Mouse (Mus musculus) adrenal gland, adult 2 months (tissue): ENCODE results near the gene Hnrnpul1. TPM values are rescaled to one million over a fixed set of nuclear protein-coding genes. Genes with fewer than 3 reads are reported as not detected.
"Not testable (repeated sequence)": the region's sequence is repeated elsewhere in the genome, so short reads cannot be mapped to it uniquely, and the experiment has no call there.

Experiments
- DNase-seq: peaks from one replicate; pipeline ENCODE4 v3.0.0; 2021
- long read RNA-seq: library from polyadenylated mRNA; stranded (forward); transcript quantifications from one replicate; pipeline ENCODE4 v2.0.0, GENCODE M21; 2021
- polyA plus RNA-seq: library from polyadenylated mRNA; depleted of rRNA; stranded (reverse); fragments of >200 nt; gene quantifications from 2 replicates; pipeline ENCODE4 v1.2.3, GENCODE M21; 2012; rRNA removed
- total RNA-seq, 2 experiments: library from RNA; stranded (reverse); gene quantifications; 2 replicates each; pipeline ENCODE4 v1.2.3; 2021

Hnrnpul1 gene
- total RNA-seq = 100 to 1,000 TPM; 104 to 109 TPM
- polyA plus RNA-seq = 33.0 and 38.7 TPM in 2 replicates
- long read RNA-seq, transcript Hnrnpul1-205 (15 exons, 3,784 nt) = major isoform, 26 of 38 reads
- long read RNA-seq, partial matches to known transcripts = 5 of 38 reads
- long read RNA-seq, other reads (novel, unspliced or antisense) = 5 of 38 reads

GRCm38 (mm10) chr7:25754738-25755467 is at the start of gene Hnrnpul1:
TSS of gene Hnrnpul1 (minus strand) at chr7:25754757.
- DNase-seq = peak; percentile 99

GRCm38 (mm10) chr7:25803460-25803859 is 48.9 kb upstream of the Hnrnpul1 start:
- DNase-seq = no peak

- peak; percentile 61 for DNase-seq
Observed at GRCm38 (mm10) chr7:25802241-25803125, 47.9 kb upstream of the Hnrnpul1 start.

GRCm38 (mm10) chr7:25801031-25801430 is 46.5 kb upstream of the Hnrnpul1 start:
- no peak for DNase-seq

- no peak for DNase-seq
Observed at GRCm38 (mm10) chr7:25799369-25799768, 44.8 kb upstream of the Hnrnpul1 start.

- no peak for DNase-seq
Observed at GRCm38 (mm10) chr7:25798540-25798939, 44.0 kb upstream of the Hnrnpul1 start.

GRCm38 (mm10) chr7:25794775-25795174 is 40.2 kb upstream of the Hnrnpul1 start:
- no peak for DNase-seq

- no peak for DNase-seq
Observed at GRCm38 (mm10) chr7:25793679-25794078, 39.1 kb upstream of the Hnrnpul1 start.

- not testable (repeated sequence) for DNase-seq
Observed at GRCm38 (mm10) chr7:25792966-25793365, 38.4 kb upstream of the Hnrnpul1 start.

GRCm38 (mm10) chr7:25790615-25791014 is 36.1 kb upstream of the Hnrnpul1 start:
- DNase-seq = peak; percentile 49

GRCm38 (mm10) chr7:25789129-25789440 is 34.5 kb upstream of the Hnrnpul1 start:
- no peak for DNase-seq

GRCm38 (mm10) chr7:25788220-25789128 is 33.9 kb upstream of the Hnrnpul1 start, which contains the start of gene Axl:
TSS of gene Axl (minus strand) at chr7:25788705.
- peak; percentile 56 for DNase-seq

GRCm38 (mm10) chr7:25787456-25788219 is 33.1 kb upstream of the Hnrnpul1 start:
- no peak for DNase-seq

GRCm38 (mm10) chr7:25786974-25787373 is 32.4 kb upstream of the Hnrnpul1 start:
- DNase-seq = no peak

- no peak for DNase-seq
Observed at GRCm38 (mm10) chr7:25785752-25786151, 31.2 kb upstream of the Hnrnpul1 start.

GRCm38 (mm10) chr7:25784808-25785207 is 30.3 kb upstream of the Hnrnpul1 start:
- no peak for DNase-seq

- no peak for DNase-seq
Observed at GRCm38 (mm10) chr7:25783746-25784145, 29.2 kb upstream of the Hnrnpul1 start.

- no peak for DNase-seq
Observed at GRCm38 (mm10) chr7:25782744-25783143, 28.2 kb upstream of the Hnrnpul1 start.

GRCm38 (mm10) chr7:25781937-25782610 is 27.5 kb upstream of the Hnrnpul1 start:
- DNase-seq = no peak

- DNase-seq = peak; percentile 61
Observed at GRCm38 (mm10) chr7:25781321-25781936, 26.9 kb upstream of the Hnrnpul1 start.
